Mouse (Mus musculus) spleen, postnatal 36 days (tissue): Measurements from ENCODE around the gene Zbtb44.

Experiments used
- DNase-seq, 2 experiments: peaks; one replicate each; pipeline ENCODE4 v3.0.0; 2022; ENCODE audit warnings: low spot score in 2 of 2, mixed read lengths in 1 of 2

Gene Zbtb44

GRCm38 (mm10) chr9:31070706-31071105, 40.3 kb downstream of the Zbtb44 start:
- no peak for DNase-seq

- DNase-seq: no peak
Observed at GRCm38 (mm10) chr9:31072256-31072655, 41.8 kb downstream of the Zbtb44 start.

GRCm38 (mm10) chr9:31073797-31074196, 43.4 kb downstream of the Zbtb44 start:
- no peak for DNase-seq

GRCm38 (mm10) chr9:31074836-31075235, 44.4 kb downstream of the Zbtb44 start:
- no peak for DNase-seq

GRCm38 (mm10) chr9:31080726-31081125, 50.3 kb downstream of the Zbtb44 start:
- DNase-seq: no peak

GRCm38 (mm10) chr9:31082054-31082666, 51.7 kb downstream of the Zbtb44 start:
- DNase-seq: peak; percentile 46 to 52

- DNase-seq: no peak
Observed at GRCm38 (mm10) chr9:31082771-31083170, 52.3 kb downstream of the Zbtb44 start.

GRCm38 (mm10) chr9:31085556-31085955, 55.1 kb downstream of the Zbtb44 start:
- DNase-seq: no peak

- DNase-seq: peak in 1 of 2 experiments; percentile 30
Observed at GRCm38 (mm10) chr9:31086085-31086753, 55.8 kb downstream of the Zbtb44 start.

GRCm38 (mm10) chr9:31086754-31087145, 56.3 kb downstream of the Zbtb44 start:
- DNase-seq: no peak

- DNase-seq: no peak
Observed at GRCm38 (mm10) chr9:31087466-31087865, 57.0 kb downstream of the Zbtb44 start.

GRCm38 (mm10) chr9:31088116-31088515, 57.7 kb downstream of the Zbtb44 start:
- no peak for DNase-seq

GRCm38 (mm10) chr9:31088883-31089282, 58.4 kb downstream of the Zbtb44 start:
- no peak for DNase-seq

- no peak for DNase-seq
Observed at GRCm38 (mm10) chr9:31089541-31089940, 59.1 kb downstream of the Zbtb44 start.

- DNase-seq: no peak
Observed at GRCm38 (mm10) chr9:31090081-31091023, 59.9 kb downstream of the Zbtb44 start.

- DNase-seq: no peak
Observed at GRCm38 (mm10) chr9:31091162-31091581, 60.7 kb downstream of the Zbtb44 start.

GRCm38 (mm10) chr9:31092111-31092832, 61.8 kb downstream of the Zbtb44 start:
- DNase-seq: no peak

GRCm38 (mm10) chr9:31092833-31093195, 62.4 kb downstream of the Zbtb44 start:
- no peak for DNase-seq

- DNase-seq: no peak
Observed at GRCm38 (mm10) chr9:31097088-31098082, 66.9 kb downstream of the Zbtb44 start.

GRCm38 (mm10) chr9:31098118-31098517, 67.7 kb downstream of the Zbtb44 start:
- no peak for DNase-seq

GRCm38 (mm10) chr9:31108464-31108863, 78.0 kb downstream of the Zbtb44 start:
- DNase-seq: no peak
